Mouse (Mus musculus) adrenal gland, postnatal 14 days (tissue): ENCODE data around the gene Cd72. TPM values are rescaled to one million over a fixed set of nuclear protein-coding genes. Genes with fewer than 3 reads are reported as not detected.
A peak's percentile ranks its signal among the peaks of the same experiment; 100 is the strongest.

Experiments used
- DNase-seq: peaks from one replicate; pipeline ENCODE4 v3.0.0; 2021; ENCODE audit warnings: mixed read lengths
- total RNA-seq: library from RNA; stranded (reverse); gene quantifications from 2 replicates; pipeline ENCODE4 v1.2.3, GENCODE M21; 2021

Cd72 gene
- total RNA-seq, 1 experiment from 2014 or later, result 2.7 TPM

DNA sequence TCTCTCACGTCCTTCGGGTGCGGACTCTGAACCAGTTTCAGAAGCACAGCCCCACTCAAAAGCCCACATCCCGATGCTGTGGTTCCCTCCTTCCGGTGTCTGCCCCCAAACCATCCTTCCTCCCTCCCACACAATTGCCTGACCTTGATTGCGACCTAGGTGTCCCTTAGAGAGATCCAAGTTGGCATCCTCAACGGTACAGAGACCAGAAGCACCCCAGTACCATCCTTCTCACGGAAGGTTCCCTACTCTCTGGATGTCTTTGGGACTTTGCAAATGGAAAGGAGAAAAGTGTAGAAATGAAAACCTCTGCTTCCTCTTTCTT, 24.1 kb upstream of the Cd72 start:
- peak; percentile 29 for DNase-seq

DNA sequence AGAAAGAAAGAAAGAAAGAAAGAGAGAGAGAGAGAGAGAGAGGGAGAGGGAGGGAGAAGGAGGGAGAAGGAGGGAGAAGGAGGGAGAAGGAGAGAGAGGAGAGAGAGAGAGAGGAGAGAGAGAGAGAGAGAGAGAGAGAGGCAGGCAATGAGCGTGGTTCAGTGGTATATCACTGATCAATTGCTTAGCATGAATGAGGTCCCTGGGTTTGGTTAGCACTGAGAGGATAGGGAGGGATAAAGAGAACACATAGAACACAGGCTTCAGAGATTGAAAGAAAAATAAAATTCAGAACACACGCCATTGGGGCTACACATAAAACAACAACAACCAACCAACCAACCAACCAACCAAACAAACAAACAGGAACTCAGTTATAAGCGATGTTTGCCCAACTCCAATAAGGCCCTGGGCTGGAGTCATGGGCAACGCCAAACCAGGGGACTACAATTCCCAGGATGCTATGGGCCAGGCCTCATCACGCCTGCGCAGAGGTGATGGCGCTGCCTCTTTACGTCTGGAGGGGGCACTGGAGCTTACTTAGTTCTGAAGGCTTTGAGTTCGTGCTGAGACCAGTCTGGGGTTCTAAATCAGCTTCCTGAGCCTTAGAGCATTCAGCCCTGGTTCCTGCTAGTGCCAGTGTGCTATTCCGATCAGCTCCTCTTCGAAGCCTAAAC, 23.6 kb upstream of the Cd72 start:
- peak; percentile 93 for DNase-seq

DNA sequence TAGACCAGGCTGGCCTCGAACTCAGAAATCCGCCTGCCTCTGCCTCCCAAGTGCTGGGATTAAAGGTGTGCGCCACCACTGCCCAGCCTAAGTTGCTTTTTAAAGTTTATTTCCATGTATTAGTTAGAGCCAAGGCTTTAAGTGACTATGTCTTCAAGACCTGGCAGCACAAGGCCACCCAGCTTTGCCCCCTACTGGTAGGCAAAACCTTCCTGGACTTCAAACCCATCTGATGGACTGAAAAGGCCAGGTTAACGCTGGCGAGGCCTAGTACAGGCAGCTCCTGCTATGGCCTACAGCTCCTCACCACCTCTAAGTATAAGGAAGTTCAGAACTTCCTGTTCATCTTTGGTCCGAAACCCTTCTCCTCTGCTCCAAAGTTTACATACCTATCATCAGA, 22.2 kb upstream of the Cd72 start:
- DNase-seq, result no peak

DNA sequence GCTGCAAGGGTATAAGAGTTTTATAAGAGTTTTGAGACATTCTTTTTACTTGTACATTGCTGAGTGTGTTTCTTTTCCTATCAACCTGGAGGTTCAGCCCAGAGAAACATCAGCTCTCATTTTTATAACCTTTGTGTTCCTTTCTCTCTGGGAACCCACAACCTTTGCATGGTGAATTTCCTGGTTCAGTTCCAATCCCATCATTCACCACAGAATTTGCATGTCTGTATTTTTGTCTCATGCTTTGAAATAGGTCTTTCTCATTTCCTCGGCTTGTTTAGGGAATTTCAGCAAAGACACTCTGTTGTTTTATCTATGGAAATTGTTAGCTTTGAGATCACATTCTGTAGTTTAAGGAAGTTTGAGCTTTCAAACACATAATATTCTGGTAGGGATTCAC, 19.2 kb upstream of the Cd72 start:
- no peak for DNase-seq

DNA sequence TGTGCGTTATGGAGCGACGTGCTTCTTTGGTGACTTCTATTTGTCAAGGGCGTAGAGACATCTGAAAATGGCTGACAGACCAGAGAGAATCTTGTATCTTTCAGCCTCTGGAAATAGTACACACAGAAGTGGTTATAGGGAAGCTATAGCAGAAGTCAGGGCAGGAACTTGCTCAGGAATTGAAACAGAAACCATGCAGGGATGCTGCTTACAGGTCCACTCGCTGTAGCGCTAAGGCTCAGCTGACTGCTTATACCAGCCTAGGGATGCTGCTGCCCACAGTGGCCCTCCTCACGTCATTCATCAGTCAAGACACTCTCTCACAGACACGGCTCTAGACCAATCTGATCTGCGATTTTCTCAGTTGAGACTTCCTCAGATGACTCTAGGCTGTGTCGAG, 15.9 kb upstream of the Cd72 start:
- no peak for DNase-seq

DNA sequence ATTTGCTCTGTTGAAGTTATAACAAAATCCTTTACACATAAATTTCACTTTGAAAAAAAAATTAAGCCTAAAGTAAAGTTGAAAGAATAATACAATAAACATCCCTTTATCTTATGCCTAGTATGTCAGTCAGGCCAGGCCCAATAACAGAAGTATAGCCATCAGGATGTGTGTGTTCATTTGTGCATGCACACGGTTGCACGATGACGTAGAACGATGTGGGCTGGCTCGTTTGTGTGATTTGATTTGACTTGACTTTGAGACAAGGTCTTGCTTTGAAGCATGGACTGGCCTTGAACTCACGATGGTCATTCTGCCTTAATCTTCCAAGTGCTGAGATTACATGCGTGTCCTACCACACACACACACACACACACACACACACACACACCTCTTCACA, 12.4 kb upstream of the Cd72 start:
- no peak for DNase-seq

DNA sequence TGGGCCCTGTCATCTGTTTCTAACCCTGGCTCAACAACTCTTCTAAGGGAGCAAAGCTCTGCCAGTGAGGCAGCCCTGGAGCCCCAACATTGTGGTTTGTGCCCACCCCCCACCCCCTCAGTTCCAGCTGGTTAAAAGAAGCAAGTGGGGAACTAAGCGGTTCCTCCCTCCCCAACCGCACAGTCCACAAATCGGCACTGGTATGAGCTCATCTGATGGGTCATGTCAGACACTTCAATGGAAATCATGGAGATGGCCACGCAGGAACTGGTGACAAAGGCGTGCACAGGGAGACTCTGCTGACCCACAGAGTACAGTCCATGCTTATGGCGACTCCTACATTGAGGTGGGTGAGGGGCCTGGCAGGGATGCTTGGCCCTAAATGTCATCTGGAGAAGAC, 11.5 kb upstream of the Cd72 start:
- DNase-seq, result no peak

DNA sequence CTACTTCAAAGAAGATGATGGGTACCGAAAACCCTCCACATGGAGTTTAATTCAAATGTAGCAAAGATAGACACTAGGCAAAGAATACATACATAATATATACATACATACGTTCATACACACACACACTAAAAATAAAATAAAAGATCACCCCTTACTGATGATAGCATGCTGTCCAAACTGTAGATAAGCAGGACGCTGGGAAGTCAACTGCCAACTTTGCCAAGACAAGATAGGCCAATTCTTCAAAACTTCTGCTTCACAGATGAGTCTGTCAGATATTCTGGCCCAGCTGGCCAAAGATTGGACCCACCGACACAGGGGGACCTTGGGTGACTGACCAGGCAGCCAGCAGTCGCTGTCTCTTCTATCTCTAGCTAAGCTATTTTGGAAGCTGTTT, 8.7 kb upstream of the Cd72 start:
- no peak for DNase-seq

DNA sequence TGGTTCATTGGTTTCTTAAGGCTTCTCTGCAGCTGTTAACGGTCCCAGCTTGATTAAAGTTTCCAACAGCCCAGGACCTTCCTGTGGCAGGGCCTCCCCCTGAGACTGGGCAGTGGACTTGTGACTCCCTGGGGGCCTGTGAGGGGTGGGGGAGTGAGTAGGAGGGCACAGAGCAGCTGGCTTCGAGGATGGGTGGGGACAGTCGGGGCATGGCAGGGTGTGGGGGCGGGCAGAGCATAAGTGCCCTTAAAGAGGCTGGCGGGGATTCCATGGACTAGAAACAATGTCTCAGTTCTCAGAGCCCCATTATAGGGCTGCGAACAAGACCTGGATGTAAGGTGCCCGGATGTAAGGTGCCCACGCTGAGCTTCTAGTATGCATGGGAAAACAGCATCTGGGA, 2.7 kb upstream of the Cd72 start:
- DNase-seq, result no peak

DNA sequence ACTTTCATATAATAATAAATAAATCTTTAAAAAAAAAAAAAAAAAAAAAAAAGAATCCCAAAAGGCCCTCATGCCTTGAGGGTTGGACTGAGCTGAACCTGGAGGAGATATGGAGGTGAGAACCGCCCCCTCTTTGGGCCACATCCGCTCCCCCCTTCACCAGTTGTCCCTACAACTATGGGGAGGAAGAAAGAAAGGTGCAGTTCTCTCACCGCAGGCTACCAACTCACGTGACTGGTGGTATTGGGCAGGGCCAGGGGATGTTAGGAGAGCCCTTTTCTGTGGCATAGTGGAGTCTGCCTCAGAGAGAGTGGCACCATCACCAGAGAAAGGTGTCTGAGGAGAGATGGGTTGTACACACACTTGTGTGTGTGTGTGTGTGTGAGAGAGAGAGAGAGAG, 2.0 kb upstream of the Cd72 start:
- no peak for DNase-seq

DNA sequence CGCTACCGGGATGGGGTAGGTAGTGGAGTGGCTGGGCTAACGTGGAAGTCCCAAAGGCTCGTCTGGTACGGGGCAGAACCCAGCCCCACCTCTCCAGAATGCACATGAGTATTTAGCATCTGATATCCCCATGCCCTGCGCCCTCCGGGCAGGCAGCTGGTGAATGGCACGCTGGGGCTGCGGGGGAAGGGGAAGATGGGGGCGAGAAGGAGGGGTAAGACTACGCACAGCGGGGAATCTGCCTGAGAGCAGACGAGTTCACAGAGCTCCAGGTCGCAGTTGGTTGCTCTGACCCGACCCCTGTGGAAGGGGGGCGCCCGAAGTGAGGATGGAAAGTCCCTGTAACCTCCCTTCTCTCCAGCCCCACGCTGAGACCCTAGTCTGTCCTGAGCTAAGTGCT, 1.0 kb downstream of the Cd72 start:
- DNase-seq, result no peak

DNA sequence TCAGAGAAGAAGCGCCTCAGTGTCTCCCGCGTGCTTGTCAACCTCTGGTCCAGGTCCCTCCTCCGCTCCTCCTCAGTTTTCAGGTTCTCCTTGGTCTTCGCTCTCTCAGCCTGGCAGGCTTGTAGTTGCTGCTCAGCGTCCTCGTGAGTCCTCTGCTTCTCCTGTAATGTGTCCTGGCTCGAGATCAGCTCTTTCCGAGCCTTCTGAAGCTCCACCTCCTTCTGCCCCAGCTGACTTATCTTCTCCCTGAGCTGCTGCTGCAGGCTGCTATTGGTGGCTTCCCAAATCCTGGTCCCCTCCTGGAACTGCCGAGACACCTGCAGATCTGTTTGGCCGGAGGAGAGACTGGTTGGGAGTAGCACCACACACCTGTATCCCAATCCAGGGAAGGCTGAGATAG, 2.1 kb downstream of the Cd72 start:
- no peak for DNase-seq

DNA sequence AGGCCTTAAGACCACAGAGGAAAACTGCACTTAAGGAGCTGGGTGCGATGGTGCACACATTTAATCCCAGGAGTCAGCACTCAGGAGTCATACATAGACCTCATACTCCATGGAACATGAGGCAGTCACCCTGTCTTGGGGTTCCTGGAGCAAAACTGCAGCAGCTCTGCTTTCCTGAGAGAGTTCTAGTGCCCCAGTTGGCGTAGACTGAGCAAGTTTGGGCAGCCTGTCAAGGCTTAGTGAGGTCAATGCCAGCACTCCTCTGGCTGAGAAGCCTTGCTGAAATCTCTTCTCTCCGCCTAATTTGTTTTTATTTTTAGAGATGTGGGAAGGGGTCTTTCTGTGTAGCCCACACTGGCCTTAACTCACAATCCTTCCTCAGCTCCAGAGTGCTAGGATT, 5.9 kb downstream of the Cd72 start:
- peak; percentile 77 for DNase-seq

DNA sequence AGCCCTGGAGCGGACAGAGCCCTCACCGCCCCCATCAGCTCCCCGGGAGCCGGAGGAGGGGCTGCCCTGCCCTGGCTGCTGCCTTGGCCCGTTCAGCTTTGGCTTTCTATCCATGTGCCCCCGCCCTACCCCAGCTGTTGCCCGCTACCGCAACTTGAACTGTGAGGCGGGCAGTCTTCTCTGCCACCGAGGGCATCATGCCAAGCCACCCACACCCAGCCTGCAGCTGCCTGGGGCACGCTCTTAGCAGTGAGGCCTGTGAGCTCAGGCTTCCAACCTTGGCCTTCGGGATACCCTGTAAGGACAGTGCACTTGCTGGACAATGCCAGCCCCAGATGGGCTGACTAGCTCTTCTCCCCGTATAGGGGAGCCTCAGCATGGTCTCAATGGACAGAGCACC, 7.2 kb downstream of the Cd72 start:
- peak; percentile 73 for DNase-seq

DNA sequence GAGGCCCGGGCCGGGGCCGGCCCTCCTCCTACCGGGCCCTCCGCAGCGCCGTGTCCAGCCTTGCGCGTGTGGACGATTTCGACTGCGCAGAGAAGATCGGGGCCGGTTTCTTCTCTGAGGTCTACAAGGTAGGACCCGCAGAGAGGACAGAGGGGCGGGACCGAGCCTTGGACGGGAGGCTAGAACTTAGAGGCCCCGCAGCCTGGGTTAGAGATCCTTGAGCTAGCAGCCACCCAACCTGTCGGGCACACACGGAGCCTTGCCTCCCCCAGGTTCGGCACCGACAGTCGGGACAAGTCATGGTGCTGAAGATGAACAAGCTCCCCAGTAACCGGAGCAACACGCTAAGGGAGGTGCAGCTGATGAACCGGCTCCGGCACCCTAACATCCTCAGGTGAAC, 10.9 kb downstream of the Cd72 start:
- DNase-seq, result peak; percentile 61

DNA sequence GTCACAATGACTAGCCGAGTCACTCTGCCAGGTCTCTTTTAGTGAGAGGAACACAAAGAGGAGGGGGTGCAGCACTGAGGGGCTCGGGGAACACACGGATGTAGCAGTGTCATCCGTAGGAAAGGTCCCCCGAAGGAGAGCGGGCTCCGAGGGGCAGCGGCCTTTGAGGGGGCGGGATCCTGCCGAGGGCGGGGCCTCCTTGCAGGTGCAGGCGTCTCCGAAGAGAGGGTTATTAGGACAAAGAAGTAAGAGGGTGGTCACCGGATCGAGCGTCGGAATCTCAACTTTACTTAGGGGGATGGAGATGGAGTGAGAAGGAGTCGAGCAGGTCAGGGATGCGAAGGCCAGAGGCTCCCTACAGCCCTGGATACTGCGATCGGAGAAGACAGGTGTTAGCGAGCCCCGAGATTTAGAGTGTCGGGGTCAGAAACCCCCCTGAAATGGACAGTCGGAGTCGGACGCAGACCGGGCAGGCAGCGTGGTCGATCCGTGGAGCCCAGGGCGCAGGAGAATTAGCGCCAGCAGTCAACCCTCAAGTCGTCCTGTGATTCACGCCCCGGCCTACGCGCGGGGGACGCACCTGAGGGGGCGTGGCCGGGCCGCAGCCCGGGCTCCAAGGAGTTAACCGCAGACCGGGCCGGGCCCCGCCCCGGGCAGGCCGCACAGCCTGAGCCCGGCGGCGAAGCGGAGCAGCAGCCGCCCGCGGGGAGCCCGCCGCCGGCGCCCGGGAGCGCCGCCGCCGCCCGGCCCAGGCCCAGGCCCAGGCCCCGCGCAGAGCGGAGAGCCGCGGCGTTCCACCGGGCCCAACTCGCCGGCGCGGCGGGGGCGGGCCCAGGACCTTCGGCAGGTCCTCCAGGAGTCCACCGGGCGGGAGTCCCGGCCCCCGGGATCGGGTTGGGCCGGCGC, 11.7 kb downstream of the Cd72 start:
- DNase-seq, result peak; percentile 88

DNA sequence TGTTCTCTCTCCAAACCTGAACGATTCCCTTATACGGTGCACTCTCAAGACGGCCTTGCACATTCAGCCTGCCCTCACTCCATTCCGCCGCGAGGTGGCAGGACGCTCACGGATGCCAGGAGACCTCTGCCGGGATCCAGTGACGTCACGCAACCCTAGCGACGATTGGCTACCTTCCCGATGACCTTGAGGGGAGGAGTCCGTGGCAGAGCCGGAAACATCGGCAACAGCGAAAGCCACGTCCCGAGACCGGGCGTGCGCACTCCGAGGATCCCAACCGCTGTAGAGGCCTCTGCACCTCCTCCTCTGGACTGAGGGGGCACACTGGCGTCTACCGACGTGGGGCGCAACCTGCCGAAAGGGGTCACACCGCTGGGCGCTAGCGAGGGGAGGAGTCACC, 12.4 kb downstream of the Cd72 start:
- DNase-seq, result peak; percentile 100

DNA sequence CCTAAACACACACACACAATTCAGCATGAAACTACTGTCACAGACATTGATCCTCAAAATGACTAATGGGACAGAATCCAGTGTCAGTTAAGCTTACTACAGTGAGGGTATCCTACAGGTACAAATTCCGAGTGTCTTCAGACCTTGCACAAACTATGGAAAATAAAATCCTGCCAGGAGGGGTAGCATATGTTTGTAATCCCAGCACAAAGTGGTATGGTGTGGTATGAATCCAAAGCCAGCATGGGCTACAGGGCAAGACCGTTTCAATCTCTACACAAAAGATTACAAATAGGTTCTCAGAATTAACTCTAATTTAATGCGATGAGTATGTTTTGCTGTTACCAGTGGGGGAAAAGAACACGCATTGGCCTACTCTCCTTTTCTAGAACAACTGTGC, 12.8 kb downstream of the Cd72 start, which contains the start of gene Tesk1:
Tesk1 (plus strand) TSS at position 301 of the 400 bp plus-strand sequence.
- no peak for DNase-seq

DNA sequence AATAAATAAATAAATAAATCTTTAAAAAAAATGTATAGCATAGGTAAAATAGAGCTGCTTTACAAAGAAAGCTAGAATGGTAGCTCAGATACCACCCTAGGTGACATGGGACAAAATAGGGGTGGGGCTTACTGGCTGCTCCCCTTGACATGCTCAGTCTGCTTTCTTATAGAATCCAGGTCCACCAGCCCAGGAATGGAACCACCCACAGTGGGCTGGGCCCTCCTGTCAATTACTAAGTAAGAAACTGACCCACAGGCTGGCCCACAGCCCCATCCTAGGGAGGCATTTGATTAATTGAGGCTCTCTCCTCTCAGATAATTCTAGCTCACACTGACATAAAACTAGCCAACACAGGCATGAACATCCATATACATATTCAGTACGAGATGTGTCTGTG, 21.6 kb downstream of the Cd72 start:
- DNase-seq, result no peak

DNA sequence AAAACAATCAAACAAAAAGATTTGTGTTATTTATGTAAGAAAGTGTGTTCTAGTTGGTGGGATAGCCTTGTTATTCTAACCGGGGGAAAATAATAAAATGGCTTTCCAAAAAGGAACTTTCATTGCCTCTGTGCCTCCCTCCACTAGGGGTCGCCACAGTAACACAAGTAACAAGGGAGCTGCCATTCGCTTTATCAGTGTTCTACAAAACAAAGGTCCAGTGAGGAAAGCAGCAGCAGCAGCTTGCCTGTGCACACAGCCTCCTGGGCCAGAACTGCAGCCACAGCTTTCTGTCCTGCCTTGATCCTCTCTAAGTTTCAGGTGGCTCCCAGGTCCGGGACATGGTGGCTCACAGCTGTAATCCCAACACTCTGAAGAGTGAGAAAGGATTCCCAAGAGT, 22.7 kb downstream of the Cd72 start:
- peak; percentile 92 for DNase-seq

DNA sequence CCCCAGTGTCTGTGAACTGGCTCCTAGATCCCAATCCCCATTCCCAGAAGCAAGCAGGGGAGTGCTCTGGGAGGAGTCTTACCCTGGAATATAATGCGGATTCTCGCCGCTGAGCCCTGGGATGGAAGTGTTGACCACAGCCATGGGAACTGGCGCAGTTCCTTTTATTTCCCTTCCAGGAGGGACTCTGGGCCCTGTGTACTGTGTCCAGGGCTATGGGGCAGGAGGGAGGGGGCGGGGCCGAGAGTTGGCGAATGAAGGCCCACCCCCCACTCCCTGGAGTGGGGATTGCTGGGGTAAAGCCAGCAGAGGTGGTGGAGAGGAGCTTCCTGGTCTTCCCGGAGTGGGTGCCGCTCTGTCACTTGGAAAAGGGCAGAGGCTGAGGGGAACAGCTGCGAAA, 25.5 kb downstream of the Cd72 start, which contains the start of gene Fam166b:
Fam166b (minus strand) TSS at position 189 of the 400 bp plus-strand sequence.
- no peak for DNase-seq

DNA sequence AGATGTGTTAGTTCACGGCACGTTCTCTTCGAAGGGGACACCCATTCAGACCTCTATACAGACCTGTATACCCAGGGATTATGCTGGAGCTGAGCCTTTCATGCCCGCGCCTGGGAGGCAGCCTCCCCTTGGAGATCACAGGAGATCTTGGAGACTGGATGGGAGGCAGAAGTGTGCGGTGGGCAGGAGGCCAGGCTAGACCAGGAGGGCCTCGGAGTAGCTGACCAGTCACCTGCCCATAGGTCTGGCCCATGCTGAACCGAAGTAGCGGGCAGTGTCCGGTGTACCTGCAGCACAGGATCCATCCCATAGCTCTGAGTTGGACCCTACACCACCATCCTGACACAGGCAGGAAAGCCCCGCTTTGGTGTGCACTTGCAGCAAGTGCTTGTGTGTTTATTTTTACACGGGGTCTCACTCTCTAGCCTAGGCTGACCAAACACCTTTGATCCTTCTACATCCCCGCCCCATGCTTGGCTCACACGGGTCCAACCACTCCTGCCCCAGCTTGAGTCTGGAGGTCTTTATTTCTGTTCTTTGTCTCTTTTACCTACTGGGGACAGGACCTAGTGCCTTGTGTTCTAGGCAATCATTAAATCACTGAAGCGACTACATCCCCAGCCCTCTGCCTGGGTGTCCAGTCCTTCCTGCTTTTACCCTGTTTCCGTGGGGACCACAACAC, 26.1 kb downstream of the Cd72 start:
- no peak for DNase-seq

DNA sequence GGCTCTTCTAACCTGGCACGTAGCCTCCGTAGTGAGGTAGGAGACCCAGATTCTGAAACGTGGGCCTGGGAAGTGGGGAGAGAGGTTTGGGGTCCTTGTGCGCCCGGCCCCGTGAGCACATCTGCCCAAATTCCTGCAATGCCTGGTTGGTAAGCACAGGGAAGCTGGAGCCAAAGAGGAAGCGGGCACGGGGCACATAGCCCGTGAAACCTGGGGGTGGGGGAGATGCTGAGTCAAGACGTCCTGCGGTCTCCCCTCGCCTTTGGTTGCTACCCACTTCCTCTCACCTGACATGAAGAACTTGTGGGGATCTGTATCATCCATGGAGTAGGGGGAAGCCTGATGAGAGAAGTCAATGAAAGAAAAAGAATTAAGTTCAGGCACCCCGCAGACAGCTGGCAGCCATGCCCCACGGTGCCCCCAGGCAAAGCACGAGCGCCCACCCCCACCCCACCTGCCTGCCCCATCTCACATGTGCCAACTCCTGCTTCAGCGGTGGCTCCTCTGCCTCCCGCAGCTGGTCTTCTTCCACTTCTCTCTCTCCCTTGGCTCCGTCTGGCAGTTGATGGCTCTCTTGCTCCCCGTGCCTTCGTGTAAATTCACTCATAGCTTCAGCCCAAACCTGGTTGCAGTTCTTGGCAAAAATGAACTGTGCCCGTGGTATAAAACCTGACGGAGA, 26.8 kb downstream of the Cd72 start:
- no peak for DNase-seq
